9 mouse cellular contexts compared by ENCODE assay signal in the genomic region with DNA sequence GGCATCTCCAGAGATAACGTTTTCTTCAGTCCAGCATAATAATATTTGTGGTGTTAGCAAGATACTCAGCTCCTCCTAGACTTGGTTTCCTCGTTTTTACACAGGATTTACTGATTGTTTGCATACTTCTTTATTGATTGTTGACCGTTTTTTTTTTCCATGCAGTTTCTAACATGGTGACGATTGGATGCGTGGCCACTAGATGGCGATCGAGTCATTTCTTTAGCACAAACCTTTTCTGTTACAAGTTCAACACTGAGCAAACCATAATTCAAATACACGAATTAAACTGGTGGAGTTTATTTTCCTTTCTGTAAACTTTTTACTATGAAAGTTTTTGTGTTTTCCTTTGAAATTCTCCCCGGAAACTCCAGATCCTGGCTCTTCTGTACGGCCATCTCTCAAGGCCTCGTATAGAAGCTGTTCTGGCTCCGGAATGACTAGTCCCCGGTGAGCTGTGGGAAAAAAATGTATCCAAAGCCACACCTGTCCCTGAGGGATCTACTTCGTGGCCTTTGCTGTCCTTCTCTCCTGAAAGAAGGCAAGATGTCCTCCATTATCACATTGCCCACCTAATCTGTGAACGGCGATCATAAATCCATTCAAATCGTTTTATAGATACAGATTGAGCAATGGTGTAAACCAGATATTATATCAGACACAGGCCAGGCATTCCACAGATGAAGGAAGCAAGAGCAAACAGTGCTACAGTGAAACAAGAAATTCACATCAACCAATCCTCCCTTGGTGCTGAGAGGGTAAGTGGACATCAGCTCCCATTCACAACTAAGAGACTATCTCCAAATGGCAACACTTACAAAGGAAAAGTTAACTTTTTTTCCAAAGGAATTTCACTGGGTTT. TPM values are rescaled to one million over a fixed set of nuclear protein-coding genes. Genes with fewer than 3 reads are reported as not detected.
A peak's percentile ranks its signal among the peaks of the same experiment; 100 is the strongest.
DNase-seq lines count a peak whose midpoint lies in the region; ATAC-seq and TF ChIP-seq lines count a peak whose summit lies in the region.
"Had no signal": no experiment of that assay in that cellular context is flagged by ENCODE, and none has a peak within 500 bp of the region (broad histone marks: within the 10 kb centered on the region; RNA-seq: fewer than 3 reads in every experiment).

No protein-coding gene starts in this region.

- H3K36me3 ChIP-seq in C2C12 (ENCODE audit: control insufficient read depth, insufficient read depth): no peaks in the 10 kb centered on the region
- H3K36me3 ChIP-seq in kidney, postnatal 0 days (ENCODE audit: insufficient read depth, low read length): no peaks in the 10 kb centered on the region
- no peaks in the 10 kb centered on the region for H3K36me3 ChIP-seq in lung, embryonic 14.5 days (ENCODE audit: insufficient read depth)
- H3K36me3 ChIP-seq: hindbrain, embryonic 15.5 days had no signal

- H3K79me3 ChIP-seq in C2C12 (ENCODE audit: low read depth): no peaks in the 10 kb centered on the region

- H3K4me2 ChIP-seq in kidney, postnatal 0 days (ENCODE audit: low read length): no peak overlapping the region
- H3K4me2 ChIP-seq in lung, embryonic 14.5 days: no peak overlapping the region
- H3K4me2 ChIP-seq: hindbrain, embryonic 15.5 days had no signal

- ATAC-seq in kidney, postnatal 0 days (replicated peaks; ENCODE audit: low FRiP score, low read depth): no peak
- no peak for ATAC-seq in lung, embryonic 14.5 days (ENCODE audit: insufficient read depth)

- peak; percentile 41 for DNase-seq in MEL-GATA-1-ER (ENCODE audit: extremely low read depth, low read depth)
- DNase-seq in cerebellum, adult 18-20 months: peak; percentile 62 to 78
- DNase-seq in frontal cortex, postnatal 25 days (ENCODE audit: low spot score in 2 of 2): peak; percentile 57 to 63
- peak; percentile 85 for DNase-seq in kidney, postnatal 0 days (ENCODE audit: low spot score)
- DNase-seq in lung, embryonic 14.5 days: peak; percentile 93
- peak; percentile 79 for DNase-seq in retina, postnatal 1 day
- DNase-seq in thymus, postnatal 36 days: peak; percentile 43 to 54

- H3K9ac ChIP-seq in kidney, postnatal 0 days (ENCODE audit: low read depth, low read length): no peak overlapping the region
- no peak overlapping the region for H3K9ac ChIP-seq in lung, embryonic 14.5 days
- H3K9ac ChIP-seq: hindbrain, embryonic 15.5 days had no signal

- TF ChIP-seq CTCF in C2C12 (IDR thresholded peaks at IDR 0.05; ENCODE audit: control insufficient read depth, insufficient read depth, insufficient read length): peak; percentile 6
- TF ChIP-seq CTCF in kidney, postnatal 0 days (IDR thresholded peaks at IDR 0.05; ENCODE audit: low read depth): peak; percentile 90
- TF ChIP-seq CTCF in lung, embryonic 14.5 days (IDR thresholded peaks at IDR 0.05; ENCODE audit: low read depth): peak; percentile 83

- H3K27me3 ChIP-seq in C2C12 (ENCODE audit: control insufficient read depth, insufficient read depth, insufficient read length): no peaks in the 10 kb centered on the region
- H3K27me3 ChIP-seq in kidney, postnatal 0 days (ENCODE audit: insufficient read depth, low read length): no peaks in the 10 kb centered on the region
- H3K27me3 ChIP-seq in lung, embryonic 14.5 days (ENCODE audit: insufficient read depth, low read length): no peaks in the 10 kb centered on the region
- H3K27me3 ChIP-seq: hindbrain, embryonic 15.5 days had no signal

- no peak overlapping the region for H3K4me3 ChIP-seq in C2C12 (ENCODE audit: insufficient read depth, poor library complexity, severe bottlenecking)
- H3K4me3 ChIP-seq in kidney, postnatal 0 days (replicated peaks; ENCODE audit: low read depth, low read length): no peak overlapping the region
- no peak overlapping the region for H3K4me3 ChIP-seq in lung, embryonic 14.5 days (ENCODE audit: low read depth, low read length)
- H3K4me3 ChIP-seq: hindbrain, embryonic 15.5 days had no signal

- 29% methylated on average over 17 of the region's 17 CpGs for WGBS in kidney, postnatal 0 days
- WGBS in lung, embryonic 14.5 days: 28% methylated on average over 17 of the region's 17 CpGs

- H3K9me3 ChIP-seq in kidney, postnatal 0 days (replicated peaks; ENCODE audit: low read length): no peaks in the 10 kb centered on the region
- no peaks in the 10 kb centered on the region for H3K9me3 ChIP-seq in lung, embryonic 14.5 days (ENCODE audit: low read depth, low read length)
- H3K9me3 ChIP-seq: hindbrain, embryonic 15.5 days had no signal

- no peaks in the 10 kb centered on the region for H3K4me1 ChIP-seq in kidney, postnatal 0 days (replicated peaks; ENCODE audit: insufficient read depth, low read length)
- H3K4me1 ChIP-seq in lung, embryonic 14.5 days (ENCODE audit: insufficient read depth): no peaks in the 10 kb centered on the region
- H3K4me1 ChIP-seq: hindbrain, embryonic 15.5 days had no signal

- no peaks in the 10 kb centered on the region for H3K79me2 ChIP-seq in C2C12 (ENCODE audit: control insufficient read depth, insufficient read depth)

- H3ac ChIP-seq in C2C12 (ENCODE audit: control insufficient read depth, insufficient read length, low read depth): peak overlapping the region; percentile 12

- H3K27ac ChIP-seq in kidney, postnatal 0 days: no peak overlapping the region
- no peak overlapping the region for H3K27ac ChIP-seq in lung, embryonic 14.5 days (ENCODE audit: low read depth)
- H3K27ac ChIP-seq: hindbrain, embryonic 15.5 days had no signal

TF ChIP-seq in C2C12, 6 proteins besides CTCF, POLR2A, EP300 and RAD21:
- TF ChIP-seq MYOG (IDR thresholded peaks at IDR 0.05; ENCODE audit: control insufficient read depth, extremely low read depth, insufficient read length): no peak
- TF ChIP-seq MAX (IDR thresholded peaks at IDR 0.05): no peak
- TF ChIP-seq USF1 (IDR thresholded peaks at IDR 0.05; ENCODE audit: low read depth): no peak
- no peak for TF ChIP-seq CEBPB (IDR thresholded peaks at IDR 0.05; ENCODE audit: low read depth)
- TF ChIP-seq MYOD1 (IDR thresholded peaks at IDR 0.05; ENCODE audit: control insufficient read depth, insufficient read length, low read depth): no peak
- TF ChIP-seq FOSL1 (IDR thresholded peaks at IDR 0.05; ENCODE audit: insufficient read depth, low read length, poor library complexity, severe bottlenecking): no peak
TF ChIP-seq in C2C12: peak in this region for 0.

RNA-seq across cellular contexts. Expression of a gene that starts 12.3 kb away (rescaled TPM):
- not detected for polyA plus RNA-seq in C2C12 (2012; fragmentation: generic; extraction: Trizol)
- not detected in 2 replicates for polyA plus RNA-seq in kidney, postnatal 0 days (2015; fragmentation: Nextera tagmentation; extraction: Ambion mirVana)
- polyA plus RNA-seq in lung, embryonic 14.5 days (2014; fragmentation: Nextera tagmentation; extraction: Ambion mirVana): not detected in 2 replicates
- polyA plus RNA-seq: hindbrain, embryonic 15.5 days had no signal

RNA-seq across cellular contexts. Expression of a gene that starts 18.3 kb away (rescaled TPM):
- polyA plus RNA-seq in C2C12 (2012; fragmentation: generic; extraction: Trizol): 1.5 TPM
- polyA plus RNA-seq in kidney, postnatal 0 days (2015; fragmentation: Nextera tagmentation; extraction: Ambion mirVana): 37.8 and 39.3 TPM in 2 replicates
- 31.8 and 34.2 TPM in 2 replicates for polyA plus RNA-seq in lung, embryonic 14.5 days (2014; fragmentation: Nextera tagmentation; extraction: Ambion mirVana)

RNA-seq across cellular contexts. Expression of a gene that starts 34.3 kb away (rescaled TPM):
- 0.04 TPM for polyA plus RNA-seq in C2C12 (2012; fragmentation: generic; extraction: Trizol)
- 7.0 and 7.1 TPM in 2 replicates for polyA plus RNA-seq in kidney, postnatal 0 days (2015; fragmentation: Nextera tagmentation; extraction: Ambion mirVana)
- polyA plus RNA-seq in lung, embryonic 14.5 days (2014; fragmentation: Nextera tagmentation; extraction: Ambion mirVana): 1.9 TPM in 2 replicates

RNA-seq across cellular contexts. Expression of a gene that starts 37.3 kb away (rescaled TPM):
- 11.7 TPM for polyA plus RNA-seq in C2C12 (2012; fragmentation: generic; extraction: Trizol)
- polyA plus RNA-seq in kidney, postnatal 0 days (2015; fragmentation: Nextera tagmentation; extraction: Ambion mirVana): 38.2 and 42.0 TPM in 2 replicates
- 71.1 and 75.1 TPM in 2 replicates for polyA plus RNA-seq in lung, embryonic 14.5 days (2014; fragmentation: Nextera tagmentation; extraction: Ambion mirVana)

RNA-seq across cellular contexts. Expression of a gene that starts 59.0 kb away (rescaled TPM):
- 0.42 TPM for polyA plus RNA-seq in C2C12 (2012; fragmentation: generic; extraction: Trizol)
- polyA plus RNA-seq in kidney, postnatal 0 days (2015; fragmentation: Nextera tagmentation; extraction: Ambion mirVana): 0.29 TPM in 1 of 2 replicates, not detected in the other
- 0.09 TPM in 1 of 2 replicates, not detected in the other for polyA plus RNA-seq in lung, embryonic 14.5 days (2014; fragmentation: Nextera tagmentation; extraction: Ambion mirVana)

Comparison
In these comparisons a context has a peak if more than half of its experiments do, and no peak if none do; other contexts are left out.
1. CTCF ChIP-seq: peak in every context shown above with its lines; median percentile 90 in kidney, postnatal 0 days; 83 in lung, embryonic 14.5 days; 6 in C2C12.
2. DNase-seq: peak in every context shown above with its lines; median percentile 93 in lung, embryonic 14.5 days; 85 in kidney, postnatal 0 days; 79 in retina, postnatal 1 day; 70 in cerebellum, adult 18-20 months; 60 in frontal cortex, postnatal 25 days; 48 in thymus, postnatal 36 days; 41 in MEL-GATA-1-ER.
3. RNA of a gene that starts 18.3 kb away (polyA plus RNA-seq): 37.8 to 39.3 TPM in kidney, postnatal 0 days and 31.8 to 34.2 TPM in lung, embryonic 14.5 days; 1.5 TPM in C2C12 (single experiment); every median in the first group is over 10 times any median in the second.